Mouse (Mus musculus): ENCODE measurements around the gene P4ha2.

The P4ha2 gene

GRCm38 (mm10) chr11:54068520-54069371 lies 31.1 kb upstream of the P4ha2 start, which contains the start of gene Pdlim4:
Gene Pdlim4 (minus strand): TSS chr11:54069014.
- DNase-seq (ENCODE audit: low read depth, low spot score): no peak

- no peak for DNase-seq (ENCODE audit: low read depth, low spot score)
Observed at GRCm38 (mm10) chr11:54071726-54072445, 28.0 kb upstream of the P4ha2 start.

GRCm38 (mm10) chr11:54073291-54073690 lies 26.6 kb upstream of the P4ha2 start:
- no peak for DNase-seq (ENCODE audit: low read depth, low spot score)

GRCm38 (mm10) chr11:54075353-54075752 lies 24.5 kb upstream of the P4ha2 start:
- no peak for DNase-seq (ENCODE audit: low read depth, low spot score)

GRCm38 (mm10) chr11:54076101-54076500 lies 23.8 kb upstream of the P4ha2 start:
- no peak for DNase-seq (ENCODE audit: low read depth, low spot score)

- DNase-seq (ENCODE audit: low read depth, low spot score): no peak
Observed at GRCm38 (mm10) chr11:54080435-54080834, 19.5 kb upstream of the P4ha2 start.

GRCm38 (mm10) chr11:54082725-54083124 lies 17.2 kb upstream of the P4ha2 start:
- DNase-seq (ENCODE audit: low read depth, low spot score): no peak

- no peak for DNase-seq (ENCODE audit: low read depth, low spot score)
Observed at GRCm38 (mm10) chr11:54084976-54085375, 14.9 kb upstream of the P4ha2 start.

GRCm38 (mm10) chr11:54085816-54086215 lies 14.1 kb upstream of the P4ha2 start:
- DNase-seq (ENCODE audit: low read depth, low spot score): no peak

- no peak for DNase-seq (ENCODE audit: low read depth, low spot score)
Observed at GRCm38 (mm10) chr11:54088253-54088946, 11.5 kb upstream of the P4ha2 start.

GRCm38 (mm10) chr11:54088947-54089317 lies 11.0 kb upstream of the P4ha2 start:
- no peak for DNase-seq (ENCODE audit: low read depth, low spot score)

- DNase-seq (ENCODE audit: low read depth, low spot score): no peak
Observed at GRCm38 (mm10) chr11:54090091-54090879, 9.6 kb upstream of the P4ha2 start.

GRCm38 (mm10) chr11:54091726-54092125 lies 8.2 kb upstream of the P4ha2 start:
- no peak for DNase-seq (ENCODE audit: low read depth, low spot score)

- no peak for DNase-seq (ENCODE audit: low read depth, low spot score)
Observed at GRCm38 (mm10) chr11:54092188-54092587, 7.7 kb upstream of the P4ha2 start.

GRCm38 (mm10) chr11:54093000-54093399 lies 6.9 kb upstream of the P4ha2 start:
- DNase-seq (ENCODE audit: low read depth, low spot score): no peak

- DNase-seq (ENCODE audit: low read depth, low spot score): no peak
Observed at GRCm38 (mm10) chr11:54100692-54101591, 1.0 kb downstream of the P4ha2 start.

GRCm38 (mm10) chr11:54101701-54102100 lies 1.8 kb downstream of the P4ha2 start:
- no peak for DNase-seq (ENCODE audit: low read depth, low spot score)

GRCm38 (mm10) chr11:54102706-54103449 lies 3.0 kb downstream of the P4ha2 start:
- no peak for DNase-seq (ENCODE audit: low read depth, low spot score)

GRCm38 (mm10) chr11:54105011-54105410 lies 5.1 kb downstream of the P4ha2 start:
- DNase-seq (ENCODE audit: low read depth, low spot score): no peak

- DNase-seq (ENCODE audit: low read depth, low spot score): no peak
Observed at GRCm38 (mm10) chr11:54106676-54107075, 6.8 kb downstream of the P4ha2 start.
